Mouse (Mus musculus): Measurements from ENCODE around the gene Mest. TPM values are rescaled to one million over a fixed set of nuclear protein-coding genes. Genes with fewer than 3 reads are reported as not detected.

Gene Mest
- 10 to 100 TPM; 54.1 to 68.9 TPM for total RNA-seq (2021)
- long read RNA-seq, experiment 1, transcript Mest-211 (12 exons, 2,561 nt) = major isoform, 31 of 35 reads
- long read RNA-seq, experiment 1, partial matches to known transcripts = 2 of 35 reads
- long read RNA-seq, experiment 1, other reads (novel, unspliced or antisense) = 2 of 35 reads
- long read RNA-seq, experiment 2, transcript Mest-211 (12 exons, 2,561 nt) = major isoform, 20 of 22 reads
- long read RNA-seq, experiment 2, partial matches to known transcripts = 2 of 22 reads
- long read RNA-seq, experiment 2, other reads (novel, unspliced or antisense) = 0 of 22 reads

- no peak for DNase-seq
Measured at GRCm38 (mm10) chr6:30723331-30723730, at the start of gene Mest. Mest (plus strand) TSS chr6:30723547.

- peak; percentile 36 to 64 for DNase-seq
Measured at GRCm38 (mm10) chr6:30673764-30674561, 49.4 kb upstream of the Mest start.

GRCm38 (mm10) chr6:30674714-30675280 is 48.5 kb upstream of the Mest start:
- DNase-seq = no peak

DNA sequence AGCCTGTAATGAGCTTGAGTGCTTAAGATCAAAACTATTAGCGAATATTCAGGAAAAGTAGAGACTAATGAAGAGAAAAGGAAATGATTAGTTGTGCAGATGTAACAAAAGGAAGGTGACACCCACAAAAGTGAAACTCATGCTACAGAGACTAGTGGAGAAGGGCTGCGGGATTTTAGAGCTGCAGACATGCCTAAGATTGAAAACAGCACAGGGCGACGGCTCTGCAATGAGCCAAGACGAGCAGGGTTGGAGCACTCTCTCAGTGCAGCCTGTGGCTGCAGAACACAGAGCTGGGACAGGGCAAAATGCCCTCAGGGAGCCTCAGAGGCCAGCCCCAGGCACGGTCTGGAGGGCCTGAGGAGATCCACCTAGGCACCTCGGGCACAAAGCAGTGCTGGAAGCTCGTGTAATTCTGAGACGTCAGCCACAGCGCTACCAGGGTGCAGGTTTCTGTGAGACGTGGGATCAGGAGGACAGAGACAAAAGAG is 48.0 kb upstream of the Mest start:
- DNase-seq = peak; percentile 18 to 53

GRCm38 (mm10) chr6:30676506-30676905 is 46.8 kb upstream of the Mest start:
- DNase-seq = no peak

DNA sequence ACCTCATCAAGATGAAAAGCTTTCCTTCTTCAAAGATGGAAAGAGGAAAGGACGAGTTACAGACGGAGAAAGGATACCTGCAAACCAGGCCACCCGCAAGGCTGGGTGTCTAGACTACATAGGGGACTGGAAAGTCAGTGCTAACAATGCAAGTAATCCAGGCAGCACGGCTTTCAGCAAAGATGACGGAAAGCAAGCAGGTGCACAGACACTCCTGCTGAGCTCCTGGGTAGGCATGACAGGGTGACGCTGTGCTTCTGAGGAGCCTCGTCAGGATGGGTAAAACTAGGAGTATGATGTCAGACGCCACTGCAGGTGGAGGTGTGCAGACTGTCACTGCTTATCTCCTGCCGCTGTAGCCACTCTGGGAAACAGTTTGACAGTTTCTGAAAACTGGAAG is 45.8 kb upstream of the Mest start:
- no peak for DNase-seq

GRCm38 (mm10) chr6:30678482-30678881 is 44.9 kb upstream of the Mest start:
- no peak for DNase-seq

DNA sequence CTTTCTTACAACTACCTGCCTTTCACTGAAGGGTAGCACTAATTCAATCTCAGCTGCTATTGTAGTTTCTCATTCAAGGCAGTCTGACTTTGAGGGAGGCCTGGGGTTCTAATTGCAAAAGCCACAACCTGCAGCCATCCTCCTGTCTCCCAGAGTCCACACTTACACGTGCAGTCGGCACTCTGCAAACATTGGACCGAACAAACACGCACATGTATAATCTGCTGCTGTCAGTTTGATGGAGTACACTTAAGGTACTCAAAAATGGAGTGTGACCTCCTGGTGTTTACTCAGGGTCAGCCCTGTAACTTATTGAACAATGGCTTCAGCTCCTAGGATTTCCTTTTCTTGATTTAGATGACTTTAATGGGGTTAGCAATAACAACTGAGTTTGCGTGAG is 43.8 kb upstream of the Mest start:
- no peak for DNase-seq

DNA sequence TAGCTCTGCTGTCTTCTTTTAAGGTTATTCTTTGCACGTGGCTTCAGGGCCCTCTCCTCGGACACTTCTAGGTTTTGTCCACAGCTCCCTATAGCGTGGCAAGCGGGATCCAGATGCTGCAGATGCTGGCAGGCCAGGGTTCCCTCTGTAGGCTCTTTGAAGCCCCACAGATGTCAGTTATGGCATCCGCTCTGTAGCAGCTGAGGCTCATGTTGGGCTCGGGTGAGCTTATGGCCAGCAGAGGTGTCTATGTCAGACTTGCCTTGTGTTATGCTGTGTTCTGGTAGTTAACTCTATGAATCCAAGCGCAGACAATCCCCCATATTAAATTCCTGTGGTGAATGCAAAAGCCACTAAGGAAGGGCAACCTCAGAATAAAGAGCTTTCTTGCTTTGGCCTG is 42.9 kb upstream of the Mest start:
- no peak for DNase-seq

DNA sequence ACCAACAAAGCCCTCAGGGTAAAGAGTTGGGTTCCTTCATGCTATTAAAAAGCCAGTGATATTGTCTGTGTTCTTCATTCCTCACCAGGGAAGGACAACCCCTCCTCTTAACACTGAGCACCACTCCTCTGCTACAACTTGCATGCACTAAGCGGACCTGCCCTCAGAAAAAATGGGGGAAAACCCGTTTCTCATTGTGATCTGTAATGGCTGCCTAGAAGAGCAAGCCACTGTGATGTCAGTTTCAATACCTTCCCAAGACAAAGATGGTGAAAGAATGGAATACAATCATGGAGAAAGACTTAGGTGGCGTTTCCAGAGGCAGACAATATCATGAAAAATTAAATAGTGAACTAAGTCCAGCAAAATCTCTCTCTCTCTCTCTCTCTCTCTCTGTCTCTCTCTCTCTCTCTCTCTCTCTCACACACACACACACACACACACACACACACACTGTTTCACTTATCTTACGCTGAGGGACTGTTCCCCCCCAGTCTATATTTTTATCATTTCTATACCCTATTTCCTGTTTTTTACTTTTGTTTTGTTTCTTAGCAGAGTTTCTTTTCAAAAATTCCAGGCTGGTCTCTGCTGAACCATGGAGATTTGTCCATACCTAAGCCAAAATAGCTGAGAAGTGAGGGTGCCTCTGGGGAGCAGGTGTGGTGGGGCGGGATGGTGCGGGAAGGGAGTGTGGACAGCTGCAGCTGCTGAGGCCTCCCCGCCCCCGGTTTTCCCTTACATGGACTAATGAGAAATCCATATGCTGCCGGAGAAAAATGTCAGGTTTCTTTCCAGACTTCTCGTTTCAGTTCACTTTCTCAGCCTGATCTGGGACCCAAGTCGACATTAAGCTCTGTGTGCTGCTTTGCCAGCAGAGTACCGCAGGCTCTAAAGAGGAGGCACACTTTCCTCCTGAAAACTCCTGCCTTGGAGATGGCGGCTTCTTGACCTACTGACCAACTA is 41.1 kb upstream of the Mest start:
- DNase-seq = no peak

- no peak for DNase-seq
Measured at GRCm38 (mm10) chr6:30684570-30684969, 38.8 kb upstream of the Mest start.

- no peak for DNase-seq
Measured at GRCm38 (mm10) chr6:30687198-30687597, 36.1 kb upstream of the Mest start.

GRCm38 (mm10) chr6:30692826-30693225 is 30.5 kb upstream of the Mest start:
- peak in 1 of 2 experiments; percentile 35 for DNase-seq

DNA sequence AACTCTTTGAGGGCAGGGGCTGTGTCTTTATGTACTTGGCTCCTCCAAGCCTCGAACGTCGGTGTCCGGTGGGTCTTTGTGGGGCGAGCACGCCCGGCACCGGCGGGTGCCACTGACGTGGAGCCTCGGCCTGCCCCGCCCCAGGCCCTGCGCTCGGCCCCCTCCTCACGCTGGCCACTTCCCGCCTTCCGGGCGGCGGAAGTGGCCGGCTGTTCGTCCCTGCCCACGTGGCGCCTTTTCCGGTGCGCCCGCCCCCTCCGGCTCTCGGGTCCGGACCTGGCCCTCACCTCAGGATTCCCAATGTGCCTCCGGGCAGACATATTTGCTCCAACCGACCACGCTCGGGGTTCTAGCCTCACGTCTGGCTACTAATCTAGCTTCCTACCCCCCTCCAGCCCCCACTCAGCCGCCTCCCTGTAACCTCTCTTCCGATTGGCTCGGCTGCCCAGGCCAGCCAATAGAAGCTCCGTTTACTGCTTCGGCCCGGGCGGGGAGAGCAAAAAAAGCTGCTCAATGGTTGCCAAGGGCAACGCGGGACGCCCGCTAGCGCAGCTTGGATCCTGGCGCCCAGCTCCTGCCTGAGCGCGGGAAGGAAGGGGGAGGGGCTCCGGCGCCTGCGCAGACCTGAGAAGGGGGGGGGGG is 29.9 kb upstream of the Mest start, which contains the start of gene Cep41:
Gene Cep41, minus strand, starts transcription at position 400 of the 642 bp plus-strand sequence.
- peak; percentile 95 to 96 for DNase-seq

- DNase-seq = no peak
Measured at GRCm38 (mm10) chr6:30694209-30694608, 29.1 kb upstream of the Mest start.

- DNase-seq = no peak
Measured at GRCm38 (mm10) chr6:30695124-30695523, 28.2 kb upstream of the Mest start.

GRCm38 (mm10) chr6:30697464-30697863 is 25.9 kb upstream of the Mest start:
- DNase-seq = no peak

GRCm38 (mm10) chr6:30698036-30698435 is 25.3 kb upstream of the Mest start:
- no peak for DNase-seq

DNA sequence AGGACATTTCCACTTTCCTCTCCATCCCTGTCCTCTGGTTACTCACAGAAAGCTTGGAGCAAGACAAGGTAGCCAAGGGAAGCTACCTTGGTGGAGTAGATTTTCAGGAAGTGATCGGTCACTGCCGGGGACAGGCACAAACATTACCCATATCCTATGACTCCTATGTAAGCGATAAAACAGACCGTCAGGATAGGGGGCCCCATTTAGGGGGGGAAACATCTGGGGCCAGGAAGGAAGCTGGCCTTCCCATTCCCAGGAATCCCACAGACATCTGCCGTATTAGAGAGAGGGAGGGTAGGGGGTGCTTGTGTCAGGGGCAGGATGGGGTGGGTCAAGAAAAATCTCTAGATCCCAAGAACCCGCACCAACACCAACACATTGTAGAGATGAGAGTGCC is 23.2 kb upstream of the Mest start:
- DNase-seq = no peak

GRCm38 (mm10) chr6:30702881-30703280 is 20.5 kb upstream of the Mest start:
- no peak for DNase-seq

DNA sequence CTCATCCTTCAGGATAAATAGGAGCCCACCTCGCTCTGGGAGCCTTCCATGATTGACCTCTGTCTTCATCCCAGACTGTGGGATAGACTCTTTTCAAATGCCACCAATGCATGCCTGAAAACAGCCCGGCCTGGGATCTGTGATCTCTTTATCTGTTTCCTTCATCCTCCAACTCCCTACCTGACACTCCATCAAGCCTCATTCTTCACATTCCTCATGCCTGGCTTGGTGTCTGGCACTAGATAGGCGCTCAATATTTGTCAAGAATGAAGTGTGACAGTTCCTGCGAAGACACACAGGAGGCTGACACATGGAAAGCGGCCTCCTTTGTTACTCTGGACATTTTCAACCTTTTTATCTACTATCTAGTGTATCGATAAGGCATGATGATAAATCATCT is 19.9 kb upstream of the Mest start:
- no peak for DNase-seq
